ENCODE assay signal across 13 mouse cellular contexts in the genomic region with DNA sequence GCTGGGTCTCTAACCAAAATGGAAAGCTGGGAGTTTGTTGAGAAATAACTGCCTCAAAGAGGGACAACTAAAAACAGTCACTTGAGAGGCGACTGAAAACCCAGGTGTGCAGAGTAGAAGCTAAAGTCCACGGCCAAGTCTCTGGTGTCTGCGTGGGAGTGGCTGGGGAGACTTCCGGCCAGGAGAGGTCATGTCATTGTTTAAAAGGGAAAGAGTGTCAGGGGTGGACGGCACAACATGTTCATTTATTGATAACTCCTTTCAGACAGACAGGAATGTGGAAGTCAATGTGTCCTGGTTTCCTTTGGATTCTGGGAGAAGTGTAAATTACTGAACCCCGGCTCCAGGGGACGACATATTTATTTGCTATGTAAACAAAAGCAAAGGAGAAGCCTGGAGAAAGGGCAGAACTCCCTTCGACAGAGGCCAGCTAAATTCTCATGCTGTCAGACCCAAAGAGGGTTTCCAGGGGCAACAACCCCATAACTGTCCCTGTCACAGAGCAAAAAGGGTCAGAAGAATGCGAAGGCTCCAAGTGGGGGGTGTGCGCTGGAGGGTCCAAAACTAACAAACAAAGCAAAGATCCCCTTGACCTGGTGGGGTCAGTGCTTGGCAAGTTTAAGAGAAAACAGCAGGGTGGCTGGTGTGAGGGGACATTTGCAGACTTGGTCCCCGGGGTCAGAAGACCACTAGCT.
DNase-seq lines count a peak whose midpoint lies in the region; ATAC-seq lines count a peak whose summit lies in the region.
"Had no signal": no experiment of that assay in that cellular context is flagged by ENCODE, and none has a peak within 500 bp of the region (broad histone marks: within the 10 kb centered on the region; RNA-seq: fewer than 3 reads in every experiment).

No protein-coding gene starts in this region.

- ATAC-seq in hindbrain, embryonic 15.5 days (ENCODE audit: low FRiP score, low read depth): no peak
- ATAC-seq in hindbrain, embryonic 16.5 days: no peak
- ATAC-seq: CD4-positive, CD25-positive, alpha-beta regulatory T cell, adult 4 months; midbrain, embryonic 15.5 days had no signal

- 18% methylated on average over 11 of the region's 11 CpGs for WGBS in hindbrain, embryonic 15.5 days
- WGBS in hindbrain, embryonic 16.5 days: 25% methylated on average over 11 of the region's 11 CpGs

- peaks cover 4% of the 10 kb centered on the region; the same call in 1 of the 2 replicates for H3K4me1 ChIP-seq in hindbrain, embryonic 15.5 days (replicated peaks)
- no peaks in the 10 kb centered on the region for H3K4me1 ChIP-seq in hindbrain, embryonic 16.5 days (ENCODE audit: control insufficient read depth, insufficient read depth, low read depth, low read length)
- peaks cover 15% of the 10 kb centered on the region for H3K4me1 ChIP-seq in brown adipose tissue, adult 24 weeks (ENCODE audit: control insufficient read depth, insufficient read depth, insufficient read length, low read length)
- H3K4me1 ChIP-seq: midbrain, embryonic 15.5 days had no signal

- H3K9me3 ChIP-seq in hindbrain, embryonic 15.5 days: no peaks in the 10 kb centered on the region
- H3K9me3 ChIP-seq in hindbrain, embryonic 16.5 days (ENCODE audit: control insufficient read depth, low read length): no peaks in the 10 kb centered on the region
- H3K9me3 ChIP-seq: midbrain, embryonic 15.5 days had no signal

- no peak overlapping the region for H3K4me3 ChIP-seq in hindbrain, embryonic 15.5 days
- no peak overlapping the region for H3K4me3 ChIP-seq in hindbrain, embryonic 16.5 days (ENCODE audit: low read length)
- no peak overlapping the region for H3K4me3 ChIP-seq in brown adipose tissue, adult 24 weeks (ENCODE audit: insufficient read depth, low read depth, low read length)
- H3K4me3 ChIP-seq: midbrain, embryonic 15.5 days had no signal

- no peak overlapping the region for H3K9ac ChIP-seq in hindbrain, embryonic 15.5 days
- H3K9ac ChIP-seq in hindbrain, embryonic 16.5 days (ENCODE audit: low read depth, low read length): no peak overlapping the region
- H3K9ac ChIP-seq: midbrain, embryonic 15.5 days had no signal

- H3K36me3 ChIP-seq in hindbrain, embryonic 15.5 days: no peaks in the 10 kb centered on the region
- no peaks in the 10 kb centered on the region for H3K36me3 ChIP-seq in hindbrain, embryonic 16.5 days (ENCODE audit: control insufficient read depth, insufficient read depth, low read length)
- H3K36me3 ChIP-seq: midbrain, embryonic 15.5 days had no signal

- DNase-seq in embryo, embryonic 9.5 days (ENCODE audit: extremely low spot score): peak; percentile 56
- DNase-seq in kidney, postnatal 25 days: peak; percentile 54 to 61
- DNase-seq in right cerebral cortex, adult 2 months (ENCODE audit: low spot score in 2 of 2): no peak
- no peak for DNase-seq in cerebellum, adult 18-20 months
- DNase-seq: cerebellum, adult 11-12 months; lung, postnatal 10 days; right cerebral cortex, postnatal 25 days; thymus, postnatal 25 days had no signal

- H3K27ac ChIP-seq in hindbrain, embryonic 15.5 days (replicated peaks): 0 out of 2 replicates have a peak overlapping the region, but pooled peaks have one; percentile 11
- no peak overlapping the region for H3K27ac ChIP-seq in hindbrain, embryonic 16.5 days (ENCODE audit: low read depth, low read length)
- peak overlapping the region; percentile 68 for H3K27ac ChIP-seq in brown adipose tissue, adult 24 weeks (replicated peaks; ENCODE audit: low read depth, low read length)
- H3K27ac ChIP-seq: midbrain, embryonic 15.5 days had no signal

- H3K27me3 ChIP-seq in hindbrain, embryonic 15.5 days: no peaks in the 10 kb centered on the region
- no peaks in the 10 kb centered on the region for H3K27me3 ChIP-seq in hindbrain, embryonic 16.5 days (replicated peaks; ENCODE audit: control insufficient read depth, insufficient read depth, low read length)
- H3K27me3 ChIP-seq: midbrain, embryonic 15.5 days had no signal

- H3K4me2 ChIP-seq in hindbrain, embryonic 15.5 days: no peak overlapping the region
- H3K4me2 ChIP-seq in hindbrain, embryonic 16.5 days (ENCODE audit: low read length): no peak overlapping the region
- H3K4me2 ChIP-seq: midbrain, embryonic 15.5 days had no signal

Comparison
In these comparisons a context has a peak if more than half of its experiments do, and no peak if none do; other contexts are left out.
1. DNase-seq: peak in embryo, embryonic 9.5 days (single experiment) and kidney, postnatal 25 days (2 of 2); none in right cerebral cortex, adult 2 months (0 of 2) and cerebellum, adult 18-20 months (0 of 2).